ENCODE assay signal across 13 mouse cellular contexts in the genomic region with DNA sequence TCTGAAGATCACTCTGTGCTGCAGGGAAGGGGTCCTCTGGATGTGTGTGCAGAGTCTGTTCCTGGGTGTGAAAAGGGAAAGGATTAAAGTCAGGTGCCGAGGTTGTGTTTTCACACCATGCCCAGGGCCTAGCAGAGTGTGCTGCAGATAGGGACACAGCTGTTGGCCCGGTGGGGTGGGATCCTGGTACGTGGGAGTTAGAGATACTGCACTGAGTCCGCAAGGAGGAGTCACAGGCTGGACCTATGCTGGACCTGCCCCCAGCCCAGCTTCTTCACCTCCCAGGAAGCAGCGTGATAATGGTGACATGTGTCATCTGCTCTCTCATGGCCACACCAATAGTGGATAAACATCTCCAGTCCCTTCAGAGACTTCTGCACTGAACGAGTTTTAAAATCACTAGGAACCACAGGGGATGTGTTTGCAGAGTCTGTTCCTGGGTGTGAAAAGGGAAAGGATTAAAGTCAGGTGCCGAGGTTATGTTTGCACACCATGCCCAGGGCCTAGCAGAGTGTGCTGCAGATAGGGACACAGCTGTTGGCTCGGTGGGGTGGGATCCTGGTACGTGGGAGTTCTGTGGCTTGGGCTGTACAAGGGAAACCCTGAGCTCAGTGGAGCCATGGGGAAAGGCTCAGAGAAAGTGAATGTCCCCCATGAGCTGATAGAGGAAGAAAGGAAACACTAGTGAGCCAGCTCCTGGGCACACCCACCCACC. TPM values are rescaled to one million over a fixed set of nuclear protein-coding genes. Genes with fewer than 3 reads are reported as not detected.
A peak's percentile ranks its signal among the peaks of the same experiment; 100 is the strongest.
DNase-seq lines count a peak whose midpoint lies in the region; ATAC-seq and TF ChIP-seq lines count a peak whose summit lies in the region.
"Had no signal": no experiment of that assay in that cellular context is flagged by ENCODE, and none has a peak within 500 bp of the region (broad histone marks: within the 10 kb centered on the region; RNA-seq: fewer than 3 reads in every experiment).

No protein-coding gene starts in this region.

- peak; percentile 87 for ATAC-seq in heart, embryonic 11.5 days (replicated peaks; ENCODE audit: insufficient number of reproducible peaks, low FRiP score, low TSS enrichment)
- ATAC-seq in forebrain, embryonic 15.5 days (replicated peaks) = 0 out of 2 replicates have a peak, but pooled peaks have one; percentile 29
- peak; percentile 40; the same call in 1 of the 2 replicates for ATAC-seq in megakaryocyte, adult 5-6 weeks (ENCODE audit: poor library complexity, severe bottlenecking)

- H3K9me3 ChIP-seq in heart, embryonic 11.5 days (replicated peaks; ENCODE audit: control insufficient read depth, low read length) = no peaks in the 10 kb centered on the region
- no peaks in the 10 kb centered on the region for H3K9me3 ChIP-seq in MEL (replicated peaks; ENCODE audit: insufficient read depth, low read length)
- no peaks in the 10 kb centered on the region for H3K9me3 ChIP-seq in forebrain, embryonic 15.5 days
- H3K9me3 ChIP-seq: embryonic facial prominence, embryonic 12.5 days had no signal

- TF ChIP-seq RAD21 in MEL (IDR thresholded peaks at IDR 0.05; ENCODE audit: low read depth, low read length) = no peak

- no peak overlapping the region for H3K4me3 ChIP-seq in heart, embryonic 11.5 days (ENCODE audit: low read depth, low read length)
- H3K4me3 ChIP-seq in MEL (ENCODE audit: control insufficient read depth in 1 of 2, insufficient read depth in 1 of 2, low read depth in 2 of 2, low read length in 2 of 2) = no peak overlapping the region
- H3K4me3 ChIP-seq in forebrain, embryonic 15.5 days = no peak overlapping the region
- H3K4me3 ChIP-seq in gastrocnemius, adult 2 months = no peak overlapping the region
- H3K4me3 ChIP-seq: embryonic facial prominence, embryonic 12.5 days had no signal

- no peaks in the 10 kb centered on the region for H3K4me1 ChIP-seq in heart, embryonic 11.5 days (ENCODE audit: control insufficient read depth, insufficient read depth, low read length)
- no peaks in the 10 kb centered on the region; a peak in 1 of 4 replicates for H3K4me1 ChIP-seq in MEL (ENCODE audit: control insufficient read depth in 1 of 2, insufficient read depth in 2 of 2, low read length in 2 of 2)
- H3K4me1 ChIP-seq in forebrain, embryonic 15.5 days = no peaks in the 10 kb centered on the region; the same call in 1 of the 2 replicates
- H3K4me1 ChIP-seq: embryonic facial prominence, embryonic 12.5 days had no signal

- peaks cover 6% of the 10 kb centered on the region for H3K27me3 ChIP-seq in heart, embryonic 11.5 days (ENCODE audit: control insufficient read depth, insufficient read depth, low read length)
- H3K27me3 ChIP-seq in MEL (ENCODE audit: control insufficient read depth in 1 of 2, insufficient read depth in 2 of 2, low read length in 2 of 2) = no peaks in the 10 kb centered on the region
- no peaks in the 10 kb centered on the region for H3K27me3 ChIP-seq in forebrain, embryonic 15.5 days
- H3K27me3 ChIP-seq: embryonic facial prominence, embryonic 12.5 days had no signal

- TF ChIP-seq POLR2A in MEL (IDR thresholded peaks at IDR 0.05; ENCODE audit: control insufficient read depth in 1 of 2, insufficient read depth in 1 of 2, low read depth in 1 of 2, low read length in 2 of 2, poor library complexity in 1 of 2) = no peak

- peak overlapping the region; percentile 51 for H3K27ac ChIP-seq in heart, embryonic 11.5 days (ENCODE audit: low read depth, low read length)
- H3K27ac ChIP-seq in MEL (ENCODE audit: control insufficient read depth, low read depth, low read length) = peak overlapping the region; percentile 46
- H3K27ac ChIP-seq in forebrain, embryonic 15.5 days (replicated peaks) = no peak overlapping the region; the same call in 1 of the 2 replicates
- H3K27ac ChIP-seq in gastrocnemius, adult 2 months = no peak overlapping the region
- H3K27ac ChIP-seq: embryonic facial prominence, embryonic 12.5 days had no signal

- TF ChIP-seq EP300 in MEL (IDR thresholded peaks at IDR 0.05; ENCODE audit: low read depth in 1 of 2, low read length in 2 of 2) = no peak; a peak in 1 of 4 replicates

- no peaks in the 10 kb centered on the region for H3K36me3 ChIP-seq in heart, embryonic 11.5 days (ENCODE audit: control insufficient read depth, insufficient read depth, low read length)
- no peaks in the 10 kb centered on the region for H3K36me3 ChIP-seq in MEL (ENCODE audit: control insufficient read depth in 1 of 2, insufficient read depth in 2 of 2, low read length in 2 of 2)
- no peaks in the 10 kb centered on the region for H3K36me3 ChIP-seq in forebrain, embryonic 15.5 days
- H3K36me3 ChIP-seq: embryonic facial prominence, embryonic 12.5 days had no signal

- TF ChIP-seq CTCF in MEL (IDR thresholded peaks at IDR 0.05 in 2 of 3, conservative IDR thresholded peaks at IDR 0.05 in 1 of 3; ENCODE audit: control insufficient read depth in 1 of 3, insufficient read depth in 1 of 3, low read depth in 2 of 3, low read length in 3 of 3, poor library complexity in 1 of 3, severe bottlenecking in 1 of 3) = no peak
- TF ChIP-seq CTCF in gastrocnemius, adult 2 months (IDR thresholded peaks at IDR 0.05) = no peak

- DNase-seq in heart, adult 11 months = no peak
- DNase-seq in MEL (ENCODE audit: low read depth, low spot score) = peak; percentile 23
- DNase-seq in gastrocnemius, adult 2 months = no peak
- DNase-seq in right cerebral cortex, postnatal 4 days = no peak
- DNase-seq in adrenal gland, adult 2 months = no peak
- DNase-seq: cerebellum, adult 11 months; kidney, adult 2 months; layer of hippocampus, postnatal 36 days had no signal

- 26% methylated on average over 9 of the region's 9 CpGs for WGBS in heart, embryonic 11.5 days (ENCODE audit: insufficient replicate concordance)
- 67% methylated on average over 9 of the region's 9 CpGs for WGBS in forebrain, embryonic 15.5 days

- no peaks in the 10 kb centered on the region for H3K79me2 ChIP-seq in MEL (ENCODE audit: control insufficient read depth, insufficient read depth, low read length, poor library complexity)

- H3K9ac ChIP-seq in heart, embryonic 11.5 days (ENCODE audit: low read depth, low read length) = no peak overlapping the region
- H3K9ac ChIP-seq in MEL (ENCODE audit: control insufficient read depth, low read depth, low read length, poor library complexity, severe bottlenecking) = peak overlapping the region; percentile 22
- H3K9ac ChIP-seq in forebrain, embryonic 15.5 days (replicated peaks) = no peak overlapping the region
- H3K9ac ChIP-seq: embryonic facial prominence, embryonic 12.5 days had no signal

- intact Hi-C loops in gastrocnemius, adult 2 months (cut with DNase I) = no loop called here

- no peak overlapping the region for H3K4me2 ChIP-seq in heart, embryonic 11.5 days
- no peak overlapping the region for H3K4me2 ChIP-seq in forebrain, embryonic 15.5 days (replicated peaks)
- H3K4me2 ChIP-seq: embryonic facial prominence, embryonic 12.5 days had no signal

TF ChIP-seq in MEL, 35 proteins besides CTCF, POLR2A, EP300 and RAD21:
- TF ChIP-seq GABPA (IDR thresholded peaks at IDR 0.05; ENCODE audit: low read depth, low read length) (no peak), ZMIZ1 (IDR thresholded peaks at IDR 0.05; ENCODE audit: low read depth, low read length) (no peak), MYC (IDR thresholded peaks at IDR 0.05; ENCODE audit: low read depth, low read length) (no peak), NELFE (IDR thresholded peaks at IDR 0.05; ENCODE audit: low read depth, low read length) (no peak), ELF1 (IDR thresholded peaks at IDR 0.05; ENCODE audit: low read depth, low read length) (no peak), POLR2AphosphoS5 (IDR thresholded peaks at IDR 0.05; ENCODE audit: borderline replicate concordance, low read depth, low read length) (no peak), E2F4 (IDR thresholded peaks at IDR 0.05; ENCODE audit: borderline replicate concordance, low read depth, low read length) (no peak)

RNA-seq across cellular contexts. Expression of gene Ano1, which starts 20.4 kb away (rescaled TPM):
- 14.3 TPM in 2 replicates for polyA plus RNA-seq in heart, embryonic 11.5 days (2014; fragmentation: Nextera tagmentation; extraction: Ambion mirVana)
- total RNA-seq in MEL (2012; rRNA removed) = 0.04 TPM in 1 of 2 replicates, not detected in the other
- polyA plus RNA-seq in MEL (2012; ENCODE audit: insufficient read depth in 1 of 2, insufficient read length in 2 of 2, low read depth in 1 of 2, low replicate concordance in 2 of 2, missing spikeins in 1 of 2) = not detected
- 7.5 and 7.8 TPM in 2 replicates for polyA plus RNA-seq in forebrain, embryonic 15.5 days (2015; fragmentation: Nextera tagmentation; extraction: Ambion mirVana)
- not detected in 2 replicates for total RNA-seq in megakaryocyte, adult 5-6 weeks (2015)
- 0.33 TPM in 1 of 2 replicates, not detected in the other for total RNA-seq in megakaryocyte, adult 5-6 weeks (2017)
- 1 to 10 TPM; 2.9 to 3.7 TPM for total RNA-seq in gastrocnemius, adult 2 months (2021)
- total RNA-seq in adrenal gland, adult 2 months (2021) = 10 to 100 TPM; 24.6 to 32.4 TPM
- polyA plus RNA-seq in adrenal gland, adult 2 months (2012; rRNA removed) = 13.9 and 17.1 TPM in 2 replicates
- total RNA-seq: neutrophil, adult 5-6 weeks had no signal

Comparison
In these comparisons a context has a peak if more than half of its experiments do, and no peak if none do; other contexts are left out.
1. ATAC-seq: peak in every context shown above with its lines; median percentile 87 in heart, embryonic 11.5 days; 40 in megakaryocyte, adult 5-6 weeks; 29 in forebrain, embryonic 15.5 days.
2. H3K27ac ChIP-seq: peak in heart, embryonic 11.5 days (single experiment) and MEL (single experiment); none in forebrain, embryonic 15.5 days (single experiment) and gastrocnemius, adult 2 months (single experiment).
3. RNA of gene Ano1, which starts 20.4 kb away (total RNA-seq): 24.6 to 32.4 TPM in adrenal gland, adult 2 months; 2.9 to 3.7 TPM in gastrocnemius, adult 2 months, 0.04 TPM in MEL and 0.33 TPM in megakaryocyte, adult 5-6 weeks; every median in the first group is over 4 times any median in the second.